Mouse (Mus musculus) embryonic facial prominence, embryonic 12.5 days (tissue): ENCODE data around the gene Asb11. TPM values are rescaled to one million over a fixed set of nuclear protein-coding genes. Genes with fewer than 3 reads are reported as not detected.

Experiments
- ATAC-seq: fragments of 200-750 bp; cut with Nextera tagmentation; 2 replicates; pipeline ENCODE4 v1.8.0; 2017; ENCODE audit not compliant: insufficient number of reproducible peaks, insufficient read depth, low FRiP score, low TSS enrichment
- H3K27ac ChIP-seq: fragments of 300-500 bp; sonication (generic); 2 replicates; pipeline ENCODE4 v1.5.1; 2016; ENCODE audit warnings: mild to moderate bottlenecking
- H3K27me3 ChIP-seq: fragments of 300-500 bp; sonication (generic); 2 replicates; pipeline ENCODE4 v1.6.1; 2016; ENCODE audit warnings: mild to moderate bottlenecking, moderate library complexity
- H3K36me3 ChIP-seq: fragments of 300-500 bp; sonication (generic); 2 replicates; pipeline ENCODE4 v1.6.1; 2016; ENCODE audit warnings: mild to moderate bottlenecking
- H3K4me1 ChIP-seq: fragments of 300-500 bp; sonication (generic); 2 replicates; pipeline ENCODE4 v1.6.1; 2016
- H3K4me2 ChIP-seq: fragments of 300-500 bp; sonication (generic); replicated peaks from 2 replicates; pipeline ENCODE4 v1.6.1; 2016; ENCODE audit warnings: mild to moderate bottlenecking, moderate library complexity
- H3K4me3 ChIP-seq: fragments of 300-500 bp; sonication (generic); 2 replicates; pipeline ENCODE4 v1.5.1; 2016; ENCODE audit warnings: mild to moderate bottlenecking
- H3K9ac ChIP-seq: fragments of 300-500 bp; sonication (generic); 2 replicates; pipeline ENCODE4 v1.6.1; 2016; ENCODE audit warnings: mild to moderate bottlenecking, moderate library complexity
- H3K9me3 ChIP-seq: fragments of 300-500 bp; sonication (generic); 2 replicates; pipeline ENCODE4 v1.6.1; 2016; ENCODE audit warnings: mild to moderate bottlenecking, moderate library complexity
- WGBS: fragments of 180-500 bp; shearing (Covaris S2); methylation state at CpG from one replicate; pipeline ENCODE4 v1.1.7; 2016; 5-methylcytosine and 5-hydroxymethylcytosine counted together
- polyA plus RNA-seq: library from polyadenylated mRNA; unstranded; fragments of >200 nt; fragmentation: Nextera tagmentation; extraction: Ambion mirVana; gene quantifications from 2 replicates; pipeline ENCODE4 v1.2.1, GENCODE M21; 2016

Gene Asb11
- not detected in 2 replicates for polyA plus RNA-seq

GRCm38 (mm10) chrX:164436709-164437108 is at the start of gene Asb11:
Gene Asb11 (plus strand): TSS chrX:164436994.
- H3K9ac ChIP-seq, result no peak within 1 kb of the TSS
- no peaks in the 10 kb centered on the region for H3K4me1 ChIP-seq
- H3K4me3 ChIP-seq, result no peak within 1 kb of the TSS
- H3K9me3 ChIP-seq, result no peaks in the 10 kb centered on the region
- no peak for ATAC-seq
- 75% methylated on average over 8 of the region's 8 CpGs for WGBS
- H3K4me2 ChIP-seq, result no peak within 1 kb of the TSS
- H3K36me3 ChIP-seq, result peaks cover 3% of the 10 kb centered on the region; the same call in 1 of the 2 replicates
- no peak within 1 kb of the TSS for H3K27ac ChIP-seq
- H3K27me3 ChIP-seq, result 0 out of 2 replicates have a peak, but pooled peaks cover 3% of the 10 kb centered on the region

GRCm38 (mm10) chrX:164394091-164394490 is 42.7 kb upstream of the Asb11 start:
- no peaks in the 10 kb centered on the region for H3K9me3 ChIP-seq
- H3K36me3 ChIP-seq, result no peaks in the 10 kb centered on the region
- H3K27ac ChIP-seq, result no peak overlapping the region
- no peaks in the 10 kb centered on the region for H3K27me3 ChIP-seq
- H3K4me2 ChIP-seq, result no peak overlapping the region
- no peak for ATAC-seq
- H3K4me1 ChIP-seq, result no peaks in the 10 kb centered on the region
- no peak overlapping the region for H3K9ac ChIP-seq
- 80% methylated on average over 4 of the region's 4 CpGs for WGBS
- no peak overlapping the region for H3K4me3 ChIP-seq

- WGBS, result 58% methylated on average over 3 of the region's 3 CpGs
- Histone ChIP-seq H3K9me3 (no peaks in the 10 kb centered on the region), H3K27ac (no peak overlapping the region), H3K4me1 (no peaks in the 10 kb centered on the region), H3K27me3 (no peaks in the 10 kb centered on the region), H3K9ac (no peak overlapping the region), H3K36me3 (no peaks in the 10 kb centered on the region), H3K4me2 (no peak overlapping the region), H3K4me3 (no peak overlapping the region)
- ATAC-seq, result no peak
Measured at GRCm38 (mm10) chrX:164398456-164398855, 38.3 kb upstream of the Asb11 start.

- no peak for ATAC-seq
- no peak overlapping the region for H3K4me3 ChIP-seq
- H3K9ac ChIP-seq, result no peak overlapping the region
- no peaks in the 10 kb centered on the region for H3K36me3 ChIP-seq
- no peak overlapping the region for H3K27ac ChIP-seq
- no peaks in the 10 kb centered on the region for H3K4me1 ChIP-seq
- H3K4me2 ChIP-seq, result no peak overlapping the region
- H3K27me3 ChIP-seq, result no peaks in the 10 kb centered on the region; the same call in 1 of the 2 replicates
- no peaks in the 10 kb centered on the region for H3K9me3 ChIP-seq
Measured at GRCm38 (mm10) chrX:164405080-164405649, 31.6 kb upstream of the Asb11 start.

GRCm38 (mm10) chrX:164406133-164407022 is 30.4 kb upstream of the Asb11 start:
- no peak overlapping the region for H3K27ac ChIP-seq
- no peaks in the 10 kb centered on the region for H3K36me3 ChIP-seq
- no peak overlapping the region for H3K4me2 ChIP-seq
- no peak overlapping the region for H3K4me3 ChIP-seq
- ATAC-seq, result no peak
- 71% methylated on average over 9 of the region's 9 CpGs for WGBS
- H3K9me3 ChIP-seq, result no peaks in the 10 kb centered on the region
- no peaks in the 10 kb centered on the region for H3K4me1 ChIP-seq
- H3K9ac ChIP-seq, result no peak overlapping the region
- no peaks in the 10 kb centered on the region; the same call in 1 of the 2 replicates for H3K27me3 ChIP-seq

GRCm38 (mm10) chrX:164408301-164408927 is 28.4 kb upstream of the Asb11 start:
- no peak for ATAC-seq
- no peak overlapping the region for H3K27ac ChIP-seq
- peaks cover 4% of the 10 kb centered on the region; the same call in 1 of the 2 replicates for H3K27me3 ChIP-seq
- H3K9ac ChIP-seq, result no peak overlapping the region
- H3K4me3 ChIP-seq, result no peak overlapping the region
- H3K36me3 ChIP-seq, result no peaks in the 10 kb centered on the region
- no peaks in the 10 kb centered on the region for H3K4me1 ChIP-seq
- H3K4me2 ChIP-seq, result no peak overlapping the region
- H3K9me3 ChIP-seq, result no peaks in the 10 kb centered on the region
- WGBS, result 84% methylated on average over 3 of the region's 3 CpGs

- ATAC-seq, result no peak
- no peaks in the 10 kb centered on the region for H3K36me3 ChIP-seq
- H3K4me1 ChIP-seq, result no peaks in the 10 kb centered on the region
- 0 out of 2 replicates have a peak, but pooled peaks cover 4% of the 10 kb centered on the region for H3K27me3 ChIP-seq
- H3K27ac ChIP-seq, result no peak overlapping the region
- H3K4me2 ChIP-seq, result no peak overlapping the region
- H3K9me3 ChIP-seq, result no peaks in the 10 kb centered on the region
- H3K9ac ChIP-seq, result no peak overlapping the region
- no peak overlapping the region for H3K4me3 ChIP-seq
- WGBS, result 86% methylated on average over 1 of the region's 1 CpGs
Measured at GRCm38 (mm10) chrX:164410562-164410961, 26.2 kb upstream of the Asb11 start.

GRCm38 (mm10) chrX:164416803-164417202 is 20.0 kb upstream of the Asb11 start:
- Histone ChIP-seq H3K36me3 (no peaks in the 10 kb centered on the region), H3K4me2 (no peak overlapping the region), H3K27me3 (0 out of 2 replicates have a peak, but pooled peaks cover 5% of the 10 kb centered on the region), H3K4me1 (no peaks in the 10 kb centered on the region; the same call in 1 of the 2 replicates), H3K9ac (no peak overlapping the region), H3K9me3 (no peaks in the 10 kb centered on the region), H3K27ac (no peak overlapping the region), H3K4me3 (no peak overlapping the region)
- 74% methylated on average over 2 of the region's 2 CpGs for WGBS
- no peak for ATAC-seq

- Histone ChIP-seq H3K9ac (no peak overlapping the region), H3K27ac (no peak overlapping the region), H3K4me2 (no peak overlapping the region), H3K27me3 (0 out of 2 replicates have a peak, but pooled peaks cover 2% of the 10 kb centered on the region), H3K4me3 (no peak overlapping the region), H3K36me3 (no peaks in the 10 kb centered on the region), H3K4me1 (no peaks in the 10 kb centered on the region; the same call in 1 of the 2 replicates), H3K9me3 (no peaks in the 10 kb centered on the region)
- no peak for ATAC-seq
Measured at GRCm38 (mm10) chrX:164418008-164418407, 18.8 kb upstream of the Asb11 start.

- peak; percentile 100 for ATAC-seq
- Histone ChIP-seq H3K27ac (peak within 1 kb of the TSS; percentile 57; the same call in 1 of the 2 replicates), H3K9me3 (no peaks in the 10 kb centered on the region), H3K4me3 (peak within 1 kb of the TSS; percentile 51), H3K27me3 (0 out of 2 replicates have a peak, but pooled peaks cover 2% of the 10 kb centered on the region), H3K9ac (peak within 1 kb of the TSS; percentile 54), H3K36me3 (no peaks in the 10 kb centered on the region), H3K4me1 (no peaks in the 10 kb centered on the region; the same call in 1 of the 2 replicates), H3K4me2 (peak within 1 kb of the TSS; percentile 50)
- WGBS, result 15% methylated on average over 35 of the region's 40 CpGs
Measured at GRCm38 (mm10) chrX:164419471-164419939, 17.3 kb upstream of the Asb11 start, which contains the start of gene Piga. Gene Piga (plus strand): TSS chrX:164419787.

GRCm38 (mm10) chrX:164419955-164420354 is 16.8 kb upstream of the Asb11 start:
- ATAC-seq, result peak; percentile 58
- Histone ChIP-seq H3K9ac (peak overlapping the region; percentile 54), H3K4me3 (peak overlapping the region; percentile 51), H3K4me1 (no peaks in the 10 kb centered on the region; the same call in 1 of the 2 replicates), H3K36me3 (no peaks in the 10 kb centered on the region), H3K27me3 (0 out of 2 replicates have a peak, but pooled peaks cover 2% of the 10 kb centered on the region), H3K9me3 (no peaks in the 10 kb centered on the region), H3K27ac (peak overlapping the region; percentile 57; the same call in 1 of the 2 replicates), H3K4me2 (peak overlapping the region; percentile 50)
- 25% methylated on average over 13 of the region's 13 CpGs for WGBS
